Mouse (Mus musculus) megakaryocyte-erythroid progenitor cell, adult 5-6 weeks (primary cell): ENCODE data around the gene Nup188. TPM values are rescaled to one million over a fixed set of nuclear protein-coding genes. Genes with fewer than 3 reads are reported as not detected.

Experiments used
- ATAC-seq: replicated peaks from 2 replicates; pipeline ENCODE4 v1.8.0; 2016; ENCODE audit warnings: mild to moderate bottlenecking, inconsistent platforms; ENCODE audit not compliant: severe bottlenecking, poor library complexity, low FRiP score, low TSS enrichment
- total RNA-seq, 2 experiments: library from RNA; stranded (forward) in 1 of 2; stranded (reverse) in 1 of 2; fragments of 200-1000, 215-1000 nt in 1 of 2; fragments of >200 nt in 1 of 2; fragmentation: Nextera tagmentation in 1 of 2; gene quantifications; 2 replicates each; pipeline ENCODE4 v1.2.3; 2014 to 2017

Nup188 gene
- total RNA-seq, 2 experiments from 2014 or later, result 25.8 to 59.3 TPM

DNA sequence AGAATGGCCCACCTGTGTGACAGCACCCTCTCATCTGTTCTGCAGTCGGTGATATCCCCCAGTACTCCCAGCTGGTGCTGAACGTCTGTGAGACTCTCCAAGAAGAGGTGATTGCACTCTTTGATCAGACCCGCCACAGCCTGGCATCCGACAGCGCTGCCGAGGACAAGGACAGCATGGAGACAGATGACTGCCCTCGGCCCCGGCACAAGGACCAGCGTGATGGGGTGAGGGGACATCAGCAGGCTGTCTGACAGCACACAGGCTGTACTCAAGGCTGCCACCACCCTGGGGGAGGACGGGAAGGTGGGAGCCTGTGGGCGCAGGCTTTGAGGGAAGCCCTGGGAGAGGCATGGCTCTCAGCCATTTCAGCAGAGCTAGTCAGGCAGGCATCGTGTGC, 51.0 kb downstream of the Nup188 start:
- ATAC-seq, result no peak

DNA sequence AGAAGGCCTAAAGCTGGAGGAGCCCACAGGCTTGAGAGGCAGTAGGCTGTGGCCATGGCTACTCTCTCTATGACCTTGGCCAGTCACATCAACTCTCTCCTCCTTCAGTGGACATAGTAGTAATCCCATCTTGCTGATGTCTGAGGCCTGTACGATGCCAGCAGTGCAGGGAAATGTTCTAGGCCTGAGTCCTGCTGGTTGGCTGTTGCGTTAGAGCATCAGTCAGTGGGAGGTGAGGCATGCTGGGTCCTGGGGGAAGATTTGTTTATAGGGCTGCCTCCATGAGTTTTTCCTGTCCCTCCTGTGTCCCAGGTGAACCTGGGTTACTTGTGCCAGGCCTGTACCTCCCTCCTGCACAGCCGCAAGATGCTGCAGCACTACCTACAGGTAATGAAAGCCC, 55.9 kb downstream of the Nup188 start:
- ATAC-seq, result no peak

GRCm38 (mm10) chr2:30342544-30342943, 56.3 kb downstream of the Nup188 start:
- ATAC-seq, result no peak

GRCm38 (mm10) chr2:30343601-30344137, 57.5 kb downstream of the Nup188 start:
- no peak for ATAC-seq

GRCm38 (mm10) chr2:30345971-30346676, 59.9 kb downstream of the Nup188 start:
- no peak for ATAC-seq

- no peak for ATAC-seq
Measured at GRCm38 (mm10) chr2:30349196-30349595, 63.0 kb downstream of the Nup188 start.

- no peak for ATAC-seq
Measured at GRCm38 (mm10) chr2:30351149-30351548, 65.0 kb downstream of the Nup188 start.

DNA sequence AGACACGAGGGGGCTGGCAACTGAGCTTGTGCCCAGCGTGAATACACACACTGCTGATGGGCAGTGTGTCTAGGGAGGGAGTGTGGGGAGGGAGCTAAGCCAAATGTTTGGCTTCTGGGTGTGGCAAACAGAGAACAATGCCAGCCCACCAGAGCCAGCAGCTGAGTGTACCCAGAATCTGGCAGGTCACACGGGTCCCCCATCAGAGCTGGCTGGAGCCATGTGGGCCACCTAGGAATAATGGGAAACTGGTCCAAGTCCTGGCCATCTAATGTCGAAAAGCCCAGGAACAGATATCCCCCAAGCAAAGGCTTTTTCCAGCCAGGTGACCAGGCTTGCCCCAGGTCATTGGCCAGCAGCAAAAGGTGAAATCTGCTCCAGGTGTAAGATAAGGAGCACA, 69.7 kb downstream of the Nup188 start:
- ATAC-seq, result no peak

DNA sequence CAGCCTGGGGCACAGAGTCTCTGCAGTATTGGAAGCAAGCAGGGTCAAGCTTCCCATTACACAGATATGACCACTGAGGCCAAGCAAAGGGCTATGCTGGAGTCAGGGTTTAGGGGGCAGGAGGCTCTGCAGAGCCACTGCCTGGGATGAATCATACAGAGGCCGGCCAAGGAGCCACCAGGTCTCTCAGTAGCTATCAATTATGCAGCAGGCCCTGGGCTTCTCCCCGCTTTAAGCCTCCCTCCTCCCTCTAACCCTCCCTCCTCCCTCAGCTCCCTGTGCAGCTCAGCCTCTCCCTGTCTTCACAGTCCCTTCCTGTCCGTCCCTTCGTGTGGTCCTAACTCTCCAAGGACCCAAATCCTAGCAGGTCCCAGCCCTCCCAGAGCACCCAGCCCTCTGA, 70.1 kb downstream of the Nup188 start:
- no peak for ATAC-seq

- ATAC-seq, result no peak
Measured at GRCm38 (mm10) chr2:30356906-30357305, 70.7 kb downstream of the Nup188 start.

DNA sequence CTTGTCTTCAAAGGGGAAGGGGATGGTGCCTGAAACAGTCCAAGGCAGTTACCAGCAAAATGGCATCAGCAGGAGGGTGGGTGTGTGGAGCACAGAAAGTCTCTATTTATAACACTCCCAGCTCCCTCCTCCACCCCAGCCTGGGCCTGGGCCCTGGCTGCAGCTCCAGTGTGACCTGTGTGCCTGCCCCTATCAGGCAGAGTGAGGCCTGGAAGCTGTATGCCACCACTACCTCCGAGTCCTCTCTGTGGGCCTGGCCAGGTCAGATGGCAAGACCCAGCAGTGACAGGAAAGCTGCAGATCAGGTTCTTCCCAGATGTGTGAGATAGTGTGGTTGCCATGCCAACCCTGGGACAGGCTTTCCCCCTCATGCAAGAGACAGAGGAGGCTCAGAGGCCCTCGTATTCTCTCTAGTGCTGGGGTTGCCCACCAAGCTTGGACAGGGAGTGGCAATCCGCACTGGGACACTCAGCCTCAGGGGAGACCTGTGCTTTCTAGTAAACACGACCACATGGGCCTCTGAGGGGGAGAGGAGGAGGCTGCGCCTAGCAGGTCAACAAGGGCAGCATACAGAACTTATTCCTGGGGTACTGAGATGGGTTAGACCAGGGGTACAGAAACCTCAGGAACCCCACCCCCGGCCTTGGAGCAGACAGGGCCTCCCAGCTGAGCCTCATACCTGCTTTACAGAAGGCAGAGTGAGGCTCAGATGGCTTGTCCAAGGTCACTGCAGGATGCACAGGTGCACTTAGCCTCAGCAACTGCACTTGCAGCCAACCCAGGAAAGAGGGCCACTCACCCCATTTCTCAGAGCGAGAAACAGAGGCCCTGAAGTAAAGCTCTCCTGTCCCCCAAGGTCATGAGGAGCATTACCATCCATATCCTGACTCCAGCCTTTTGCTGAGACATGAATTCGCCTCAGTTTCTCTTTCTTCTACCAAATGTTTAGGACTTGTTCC, 71.6 kb downstream of the Nup188 start:
- ATAC-seq, result peak; percentile 24

GRCm38 (mm10) chr2:30358533-30359531, 72.6 kb downstream of the Nup188 start, which contains the start of gene Sh3glb2:
Sh3glb2 (minus strand) TSS chr2:30359337.
- peak; percentile 65 for ATAC-seq

- ATAC-seq, result no peak
Measured at GRCm38 (mm10) chr2:30360626-30361025, 74.4 kb downstream of the Nup188 start.

GRCm38 (mm10) chr2:30362865-30363264, 76.7 kb downstream of the Nup188 start:
- no peak for ATAC-seq

- peak; percentile 96 for ATAC-seq
Measured at GRCm38 (mm10) chr2:30363773-30364650, 77.8 kb downstream of the Nup188 start, which contains the start of gene Miga2. Miga2 (plus strand) TSS chr2:30364233.

DNA sequence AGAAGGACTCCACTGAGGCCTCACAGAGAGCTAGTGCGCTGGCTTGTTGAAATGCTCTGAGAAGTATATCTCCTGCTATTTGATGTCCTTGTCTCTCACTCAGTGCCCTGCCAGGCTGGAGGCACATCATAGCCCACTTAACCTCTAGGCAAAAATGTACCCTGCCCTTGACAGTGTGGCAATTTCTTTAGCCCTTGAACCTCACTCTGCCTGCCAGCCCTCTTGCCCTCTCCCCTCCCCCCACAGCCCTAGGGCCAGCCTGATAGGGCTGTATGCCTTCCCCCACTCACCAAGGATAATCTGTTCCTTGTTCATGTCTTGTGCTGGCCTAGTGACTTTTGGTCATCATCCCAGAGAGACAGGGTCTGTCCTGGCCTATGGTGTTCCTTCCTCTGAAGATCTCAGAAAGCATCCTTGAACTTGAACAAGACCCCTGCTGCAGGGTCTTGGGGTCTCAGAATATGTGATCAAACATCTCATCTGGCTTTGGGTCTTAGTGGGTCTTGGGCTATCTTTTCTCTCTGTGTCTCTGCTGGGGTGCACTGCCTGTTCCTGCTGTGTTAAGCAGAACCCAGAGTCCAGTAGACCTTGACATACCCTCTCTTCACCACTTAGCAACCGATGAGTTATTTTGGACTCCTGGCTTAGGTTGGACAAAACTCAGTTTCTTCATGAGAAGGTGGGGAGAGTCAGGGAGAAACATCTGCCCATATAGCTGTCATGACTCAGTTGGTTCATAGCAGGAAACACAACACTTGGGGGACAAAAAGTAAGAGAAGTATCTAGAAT, 79.3 kb downstream of the Nup188 start:
- ATAC-seq, result no peak

GRCm38 (mm10) chr2:30366203-30366602, 80.0 kb downstream of the Nup188 start:
- ATAC-seq, result no peak
